Mouse (Mus musculus) lung, embryonic 16.5 days (tissue): Measurements from ENCODE around the gene Kat2b. TPM values are rescaled to one million over a fixed set of nuclear protein-coding genes. Genes with fewer than 3 reads are reported as not detected.
"Not testable (repeated sequence)": the region's sequence is repeated elsewhere in the genome, so short reads cannot be mapped to it uniquely, and the experiment has no call there.

ENCODE experiments used
- ATAC-seq: fragments of 200-750 bp; cut with Nextera tagmentation; 2 replicates; pipeline ENCODE4 v1.8.0; 2017; ENCODE audit warnings: low read depth, mild to moderate bottlenecking, moderate library complexity
- H3K27ac ChIP-seq: fragments of 300-500 bp; sonication (generic); 2 replicates; pipeline ENCODE4 v1.5.1; 2014; ENCODE audit warnings: mild to moderate bottlenecking, control low read depth, low read length
- H3K27me3 ChIP-seq: fragments of 300-500 bp; sonication (generic); 2 replicates; pipeline ENCODE4 v1.6.1; 2014; ENCODE audit warnings: low read depth, low read length, mixed read lengths; ENCODE audit not compliant: control insufficient read depth, insufficient read depth
- H3K36me3 ChIP-seq: fragments of 300-500 bp; sonication (generic); 2 replicates; pipeline ENCODE4 v1.6.1; 2014; ENCODE audit warnings: low read length; ENCODE audit not compliant: control insufficient read depth, insufficient read depth
- H3K4me1 ChIP-seq: fragments of 300-500 bp; sonication (generic); replicated peaks from 2 replicates; pipeline ENCODE4 v1.6.1; 2014; ENCODE audit warnings: low read length, mixed read lengths; ENCODE audit not compliant: control insufficient read depth, insufficient read depth
- H3K4me2 ChIP-seq: fragments of 300-500 bp; sonication (generic); 2 replicates; pipeline ENCODE4 v1.6.1; 2014; ENCODE audit warnings: low read depth, low read length, control low read depth
- H3K4me3 ChIP-seq: fragments of 300-500 bp; sonication (generic); 2 replicates; pipeline ENCODE4 v1.5.1; 2014; ENCODE audit warnings: mild to moderate bottlenecking, low read length, control low read depth
- H3K9ac ChIP-seq: fragments of 300-500 bp; sonication (generic); 2 replicates; pipeline ENCODE4 v1.6.1; 2014; ENCODE audit warnings: low read length, control low read depth
- H3K9me3 ChIP-seq: fragments of 300-500 bp; sonication (generic); 2 replicates; pipeline ENCODE4 v1.6.1; 2016; ENCODE audit warnings: low read length; ENCODE audit not compliant: control insufficient read depth
- WGBS: fragments of 180-500 bp; shearing (Covaris S2); extraction: QIAGEN DNeasy Blood & Tissue Kit; methylation state at CpG from one replicate; pipeline ENCODE4 v1.1.7; 2014; 5-methylcytosine and 5-hydroxymethylcytosine counted together
- polyA plus RNA-seq: library from polyadenylated mRNA; unstranded; fragments of >200 nt; fragmentation: Nextera tagmentation; extraction: Ambion mirVana; gene quantifications from 2 replicates; pipeline ENCODE4 v1.2.1, GENCODE M21; 2015

Gene Kat2b
- polyA plus RNA-seq, 1 experiment from 2014 or later: 4.8 TPM

GRCm38 (mm10) chr17:53608924-53609323 lies 42.3 kb downstream of the Kat2b start:
- not testable (repeated sequence) for H3K4me2 ChIP-seq, ATAC-seq, H3K27ac ChIP-seq, H3K4me1 ChIP-seq, H3K9me3 ChIP-seq, H3K36me3 ChIP-seq, H3K4me3 ChIP-seq, H3K9ac ChIP-seq, H3K27me3 ChIP-seq
- WGBS: no CpG with 5 or more reads among the region's 7 CpGs

DNA sequence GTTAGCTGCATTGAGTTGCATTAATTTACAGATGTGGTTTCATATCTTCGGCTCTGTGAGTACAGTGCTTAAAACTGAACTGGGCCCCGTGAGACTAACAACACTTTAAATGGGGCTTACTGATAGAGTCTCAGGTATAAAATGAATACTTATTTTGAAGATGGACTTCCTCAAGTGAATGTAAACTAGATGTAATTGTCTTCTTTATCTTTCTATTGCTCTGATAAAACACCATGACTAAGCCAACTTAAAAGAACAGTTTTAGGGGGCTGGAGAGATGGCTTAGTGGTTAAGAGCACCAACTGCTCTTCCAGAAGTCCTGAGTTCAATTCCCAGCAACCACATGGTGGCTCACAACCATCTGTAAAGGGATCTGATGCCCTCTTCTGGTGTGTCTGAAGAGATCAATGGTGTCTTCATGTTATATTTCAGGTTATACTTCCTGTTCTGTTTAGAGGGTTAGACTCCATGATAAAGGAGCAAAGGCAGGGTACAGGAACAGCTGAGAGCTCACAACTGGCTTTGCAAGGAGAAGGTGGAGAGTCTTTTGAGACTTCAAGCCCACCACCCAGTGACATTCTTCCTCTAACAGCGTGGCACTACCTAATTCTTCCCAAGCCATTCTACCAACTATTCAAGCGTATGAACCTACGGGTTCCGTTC lies 50.8 kb downstream of the Kat2b start:
- H3K36me3 ChIP-seq: peaks cover 3% of the 10 kb centered on the region; the same call in 1 of the 2 replicates
- no peaks in the 10 kb centered on the region for H3K9me3 ChIP-seq
- WGBS: 90% methylated on average over 6 of the region's 6 CpGs
- H3K4me3 ChIP-seq: no peak overlapping the region
- H3K4me1 ChIP-seq: no peaks in the 10 kb centered on the region
- H3K9ac ChIP-seq: no peak overlapping the region
- no peak overlapping the region for H3K27ac ChIP-seq
- ATAC-seq: no peak
- H3K27me3 ChIP-seq: no peaks in the 10 kb centered on the region
- no peak overlapping the region for H3K4me2 ChIP-seq

GRCm38 (mm10) chr17:53618369-53618768 lies 51.7 kb downstream of the Kat2b start:
- WGBS: 92% methylated on average over 7 of the region's 7 CpGs
- no peak overlapping the region for H3K9ac ChIP-seq

DNA sequence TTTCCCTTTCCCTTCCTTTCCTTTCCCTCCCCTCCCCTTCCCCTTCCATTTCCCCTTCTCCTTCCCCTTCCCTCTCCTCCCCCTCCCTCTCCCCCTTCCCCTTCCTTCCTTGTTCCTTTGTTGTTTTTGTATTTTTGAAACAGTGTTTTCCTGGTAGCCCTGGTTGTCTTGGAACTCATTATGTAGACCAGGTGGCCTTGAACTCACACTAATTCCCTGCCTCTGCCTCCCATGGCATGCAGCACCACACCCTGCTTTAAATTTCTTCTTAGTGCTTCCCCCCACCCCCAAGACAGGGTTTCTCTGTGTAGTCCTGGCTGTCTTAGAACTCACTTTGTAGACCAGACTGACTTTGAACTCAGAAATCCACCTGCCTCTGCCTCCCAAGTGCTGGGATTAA lies 52.7 kb downstream of the Kat2b start:
- Histone ChIP-seq H3K36me3 (peaks cover 3% of the 10 kb centered on the region; the same call in 1 of the 2 replicates), H3K4me2 (no peak overlapping the region), H3K9ac (no peak overlapping the region)

More at GRCm38 (mm10) chr17:53618369-53618768, 51.7 kb downstream of the Kat2b start:
- Histone ChIP-seq H3K4me3 (no peak overlapping the region), H3K27ac (no peak overlapping the region), H3K9me3 (no peaks in the 10 kb centered on the region), H3K36me3 (peaks cover 3% of the 10 kb centered on the region; the same call in 1 of the 2 replicates), H3K27me3 (no peaks in the 10 kb centered on the region), H3K4me1 (no peaks in the 10 kb centered on the region), H3K4me2 (no peak overlapping the region)
- ATAC-seq: no peak

DNA sequence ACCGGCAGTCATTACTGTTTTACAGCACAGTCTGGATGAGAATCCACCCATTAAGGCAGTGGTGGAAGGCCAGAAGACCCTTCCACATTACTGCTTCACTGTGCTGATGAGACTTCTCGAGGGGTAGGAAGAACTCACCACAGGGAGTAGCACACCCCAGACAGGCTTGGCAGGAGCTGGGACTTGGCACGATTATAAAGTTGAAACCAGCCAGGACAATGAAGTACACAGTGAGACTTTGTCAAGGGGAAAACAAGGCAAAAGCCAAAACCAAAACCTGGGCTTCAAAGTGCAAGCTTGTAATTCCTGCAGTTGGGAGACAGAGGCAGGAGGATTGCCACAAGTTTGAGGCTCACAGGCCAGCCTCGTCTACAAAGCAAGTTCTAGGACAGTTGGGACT lies 54.0 kb downstream of the Kat2b start:
- Histone ChIP-seq H3K36me3 (no peaks in the 10 kb centered on the region), H3K4me2 (no peak overlapping the region), H3K27me3 (no peaks in the 10 kb centered on the region), H3K9me3 (no peaks in the 10 kb centered on the region), H3K4me1 (no peaks in the 10 kb centered on the region), H3K4me3 (no peak overlapping the region), H3K27ac (no peak overlapping the region), H3K9ac (no peak overlapping the region)
- WGBS: 82% methylated on average over 4 of the region's 4 CpGs
- ATAC-seq: no peak

More for the DNA sequence above, 52.7 kb downstream of the Kat2b start:
- no peak for ATAC-seq
- Histone ChIP-seq H3K27ac (no peak overlapping the region), H3K4me3 (no peak overlapping the region), H3K9me3 (no peaks in the 10 kb centered on the region), H3K4me1 (no peaks in the 10 kb centered on the region), H3K27me3 (no peaks in the 10 kb centered on the region)

DNA sequence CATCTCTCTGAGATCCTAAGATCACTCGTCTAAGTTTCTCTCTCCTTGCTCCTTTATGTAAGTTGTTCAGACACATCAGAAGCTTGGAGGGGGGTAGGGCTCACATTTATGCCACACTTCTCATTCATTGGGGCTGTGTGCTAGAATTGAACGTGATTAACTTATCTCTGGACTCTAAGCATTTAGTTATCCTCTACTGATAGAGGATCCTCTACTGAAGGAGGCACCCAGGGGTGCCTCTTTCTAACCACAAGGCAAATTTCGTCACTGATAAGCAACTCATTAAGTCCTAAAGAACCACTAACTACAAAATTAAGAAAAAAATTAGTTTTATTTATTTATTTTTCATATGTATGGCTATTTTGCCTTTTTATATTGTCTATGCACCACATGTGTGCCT lies 55.5 kb downstream of the Kat2b start:
- Histone ChIP-seq H3K9me3 (no peaks in the 10 kb centered on the region), H3K4me2 (no peak overlapping the region), H3K4me1 (no peaks in the 10 kb centered on the region), H3K27ac (no peak overlapping the region), H3K9ac (no peak overlapping the region), H3K4me3 (no peak overlapping the region), H3K36me3 (no peaks in the 10 kb centered on the region), H3K27me3 (no peaks in the 10 kb centered on the region)
- WGBS: 67% methylated on average over 3 of the region's 3 CpGs
- ATAC-seq: no peak

DNA sequence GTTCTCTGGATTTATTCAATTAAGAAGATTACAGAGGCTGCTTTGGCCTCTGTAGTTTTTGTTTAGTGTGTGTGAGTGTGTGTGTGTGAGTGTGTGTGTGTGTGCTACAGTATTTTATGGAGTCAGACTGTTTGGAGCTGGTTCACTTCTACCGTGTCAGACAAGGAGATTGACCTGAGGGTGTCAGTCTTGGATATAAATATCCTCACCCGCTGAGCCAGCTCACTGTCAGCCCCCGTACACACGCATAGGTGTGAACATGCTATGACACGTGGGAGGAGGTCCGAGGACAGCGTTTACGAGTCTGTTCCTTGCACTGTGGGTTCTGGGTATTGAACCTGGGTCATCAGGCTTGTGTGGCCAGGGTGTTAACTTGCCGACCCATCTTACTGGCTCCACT lies 57.1 kb downstream of the Kat2b start:
- Histone ChIP-seq H3K27me3 (no peaks in the 10 kb centered on the region), H3K9ac (no peak overlapping the region), H3K27ac (no peak overlapping the region), H3K4me3 (no peak overlapping the region), H3K36me3 (no peaks in the 10 kb centered on the region), H3K9me3 (no peaks in the 10 kb centered on the region), H3K4me2 (no peak overlapping the region), H3K4me1 (no peaks in the 10 kb centered on the region)
- 78% methylated on average over 9 of the region's 9 CpGs for WGBS
- ATAC-seq: no peak

DNA sequence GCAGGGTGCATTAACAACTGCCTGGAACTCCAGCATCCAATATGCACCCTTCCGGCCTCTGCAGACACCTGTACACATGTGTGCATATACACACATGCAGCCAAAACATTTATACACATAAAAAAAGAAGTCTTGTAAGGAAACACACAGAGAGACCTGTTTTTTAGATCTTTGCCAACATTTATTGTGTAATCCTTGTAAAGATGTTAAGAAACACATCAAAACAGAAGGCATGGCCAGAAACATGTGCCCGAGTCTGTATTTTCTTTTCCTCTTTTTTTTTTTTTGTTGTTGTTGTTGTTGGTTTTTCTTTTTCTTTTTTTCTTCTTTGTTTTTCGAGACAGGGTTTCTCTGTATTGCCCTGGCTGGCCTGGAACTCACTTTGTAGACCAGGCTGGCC lies 59.5 kb downstream of the Kat2b start:
- H3K36me3 ChIP-seq: peaks cover 4% of the 10 kb centered on the region; the same call in 1 of the 2 replicates
- WGBS: 81% methylated on average over 3 of the region's 3 CpGs
- H3K27ac ChIP-seq: no peak overlapping the region
- H3K9ac ChIP-seq: no peak overlapping the region
- H3K9me3 ChIP-seq: no peaks in the 10 kb centered on the region
- H3K4me3 ChIP-seq: no peak overlapping the region
- H3K4me1 ChIP-seq: no peaks in the 10 kb centered on the region
- no peaks in the 10 kb centered on the region for H3K27me3 ChIP-seq
- ATAC-seq: no peak
- H3K4me2 ChIP-seq: no peak overlapping the region

DNA sequence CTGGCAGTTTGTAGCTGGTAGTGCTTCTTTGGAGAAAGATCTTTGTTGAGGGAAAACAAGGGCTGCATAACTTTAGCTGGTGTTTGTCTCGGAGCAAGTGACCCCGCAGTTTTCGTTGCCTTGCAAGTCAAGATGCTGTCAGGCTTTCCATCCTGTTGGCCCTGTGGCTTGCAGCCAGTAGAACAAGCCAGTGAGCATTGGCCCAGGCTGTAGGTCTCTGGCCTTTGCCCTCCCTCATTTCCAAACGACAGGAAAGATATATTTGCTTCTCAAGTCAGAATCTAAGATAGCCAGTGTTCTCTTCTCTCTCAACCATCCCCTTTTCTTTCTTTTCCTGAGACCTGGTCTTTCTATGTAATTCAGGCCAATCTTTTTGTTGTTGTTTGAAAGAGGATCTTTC lies 60.8 kb downstream of the Kat2b start:
- peaks cover 6% of the 10 kb centered on the region; the same call in 1 of the 2 replicates for H3K36me3 ChIP-seq
- ATAC-seq: no peak
- H3K9ac ChIP-seq: no peak overlapping the region
- no peaks in the 10 kb centered on the region for H3K9me3 ChIP-seq
- no peaks in the 10 kb centered on the region for H3K27me3 ChIP-seq
- WGBS: 63% methylated on average over 4 of the region's 4 CpGs
- no peak overlapping the region for H3K27ac ChIP-seq
- no peak overlapping the region for H3K4me3 ChIP-seq
- no peaks in the 10 kb centered on the region for H3K4me1 ChIP-seq
- H3K4me2 ChIP-seq: no peak overlapping the region

DNA sequence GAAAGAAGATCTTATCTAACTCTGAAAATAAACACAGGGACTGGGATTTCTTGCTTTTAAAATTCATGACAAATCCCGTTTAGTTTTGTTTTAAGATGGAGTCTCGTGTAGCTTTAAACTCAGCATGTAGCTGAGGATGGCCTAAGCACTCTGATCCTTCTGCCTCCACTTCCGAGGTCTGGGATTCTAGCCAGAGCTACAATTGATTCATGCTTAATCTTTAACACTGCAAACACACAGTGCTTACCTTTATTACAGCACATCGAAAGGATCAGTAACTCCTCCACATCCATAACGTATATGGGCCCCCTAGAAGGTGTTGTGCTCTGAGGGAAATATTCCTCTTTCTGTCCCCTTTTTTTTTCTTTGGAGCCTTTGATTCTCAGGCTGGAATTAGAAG lies 61.5 kb downstream of the Kat2b start:
- no peaks in the 10 kb centered on the region for H3K4me1 ChIP-seq
- no peak overlapping the region for H3K27ac ChIP-seq
- no peak overlapping the region for H3K4me3 ChIP-seq
- H3K27me3 ChIP-seq: no peaks in the 10 kb centered on the region
- no peak overlapping the region for H3K9ac ChIP-seq
- no peak for ATAC-seq
- peaks cover 8% of the 10 kb centered on the region; the same call in 1 of the 2 replicates for H3K36me3 ChIP-seq
- no peak overlapping the region for H3K4me2 ChIP-seq
- no peaks in the 10 kb centered on the region for H3K9me3 ChIP-seq
- WGBS: 49% methylated on average over 5 of the region's 5 CpGs
